Mouse (Mus musculus): ENCODE measurements at regions not wholly inside any gene's neighbourhood (a gene's known extent, or its start where the extent isn't known, plus 50 kb on each side); places are given as distances from the start of the nearest gene placed in this dataset.

DNA sequence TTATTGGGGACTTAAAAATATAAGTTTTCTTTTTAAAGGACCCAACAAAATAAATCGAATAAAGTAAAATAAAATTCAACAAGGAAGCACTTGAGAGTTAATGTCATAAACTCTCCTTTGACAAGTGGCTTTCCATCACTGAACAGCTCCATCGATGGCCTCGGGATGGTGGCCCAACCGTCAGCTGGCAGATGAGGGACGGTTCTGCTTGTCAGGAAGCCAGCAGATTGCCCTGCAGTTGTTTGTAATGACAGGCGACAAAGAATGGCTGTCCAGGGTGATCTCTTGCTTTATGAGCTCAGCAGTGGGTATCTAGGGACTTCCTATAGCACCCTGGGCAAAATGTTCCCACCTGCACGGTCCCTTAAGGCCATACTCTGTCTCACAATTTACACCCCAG is 531.7 kb downstream of the Zfp536 start:
- no peak for DNase-seq

GRCm38 (mm10) chr7:37242476-37242875 is 531.0 kb downstream of the Zfp536 start:
- no peak for DNase-seq

DNA sequence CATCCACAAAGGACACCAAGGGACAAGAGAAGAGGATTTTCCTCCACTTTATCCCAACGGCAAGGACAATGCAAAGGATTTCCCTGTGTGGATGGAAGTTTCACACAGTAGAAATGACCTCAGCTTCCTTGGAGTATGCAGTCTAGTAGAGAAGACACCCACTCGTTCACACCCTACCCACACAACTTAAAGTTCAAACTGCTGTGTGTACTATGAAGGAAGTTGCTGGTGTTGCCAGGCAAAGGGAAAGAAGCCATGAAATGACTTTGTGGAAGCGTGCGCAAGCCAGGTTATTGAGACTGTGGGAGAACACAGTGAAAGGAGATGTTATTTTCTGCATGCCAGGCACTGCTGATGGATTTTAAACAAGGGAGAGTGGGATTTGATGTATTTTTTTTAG is 527.3 kb downstream of the Zfp536 start:
- no peak for DNase-seq

- DNase-seq, result no peak
These were observed 519.0 kb downstream of the Zfp536 start for GRCm38 (mm10) chr7:37254431-37254830.

DNA sequence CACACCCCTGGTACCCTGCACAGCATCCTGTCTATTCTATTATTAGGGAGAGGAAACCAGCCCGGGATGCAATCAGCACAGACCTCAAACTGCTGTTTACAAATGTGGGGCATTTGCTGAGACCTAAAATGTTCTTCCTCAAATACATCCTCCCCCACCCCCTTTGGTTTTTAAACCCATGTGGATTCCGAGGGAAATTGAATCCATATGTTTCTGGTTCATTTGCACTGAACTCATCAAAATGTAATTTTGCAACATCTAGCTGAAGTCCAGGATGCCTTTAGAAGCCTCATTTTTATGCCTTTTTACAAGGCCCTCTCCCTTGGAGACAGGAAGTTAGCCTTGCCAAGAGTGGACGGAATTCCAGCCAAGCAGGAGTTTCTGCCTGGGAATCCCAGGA is 517.6 kb downstream of the Zfp536 start:
- DNase-seq, result peak; percentile 11

- peak; percentile 18 for DNase-seq
These were observed 514.1 kb downstream of the Zfp536 start for GRCm38 (mm10) chr7:37259293-37259692.

DNA sequence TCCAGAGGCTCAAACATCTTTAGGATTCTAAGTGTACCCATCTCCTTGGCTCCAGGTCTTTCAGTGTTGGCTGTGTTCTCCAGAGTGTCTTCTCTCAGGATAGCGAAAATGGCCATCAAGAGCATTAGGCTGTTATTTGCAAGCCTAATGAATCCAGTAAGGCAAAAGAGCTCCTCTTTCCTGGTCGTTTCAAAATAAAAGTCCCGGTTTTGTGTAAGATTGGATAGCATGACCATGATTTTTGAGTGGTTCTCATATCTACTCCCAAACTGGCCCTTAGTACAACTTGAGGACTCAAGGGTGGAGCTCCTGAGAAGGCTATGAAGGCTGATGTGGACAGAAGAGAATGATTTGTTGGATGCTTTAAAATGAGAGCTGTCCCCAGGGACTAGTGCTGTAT is 510.6 kb downstream of the Zfp536 start:
- no peak for DNase-seq

- DNase-seq, result peak; percentile 10
These were observed 506.0 kb downstream of the Zfp536 start for GRCm38 (mm10) chr7:37267404-37267803.

GRCm38 (mm10) chr7:37270841-37271240 is 502.6 kb downstream of the Zfp536 start:
- DNase-seq, result no peak

DNA sequence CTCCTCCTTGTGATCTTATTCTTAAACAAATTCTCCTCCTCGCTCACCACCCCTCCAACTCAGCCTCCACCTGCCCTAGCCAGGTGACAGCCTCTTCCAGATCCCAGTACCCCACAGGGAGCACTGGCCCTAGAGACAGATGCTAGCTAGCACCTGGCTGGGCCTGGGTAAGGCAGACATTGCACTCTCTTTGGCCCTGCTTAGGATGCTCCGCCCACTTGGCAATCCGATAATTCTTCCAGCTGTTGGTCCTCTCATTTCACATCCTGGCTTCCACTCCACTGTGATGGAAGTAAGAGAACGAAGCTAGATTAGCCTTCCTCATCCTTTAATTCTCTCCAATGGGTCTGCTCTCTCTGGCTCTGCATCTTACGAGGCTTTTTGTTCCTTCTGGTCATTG is 483.4 kb downstream of the Zfp536 start:
- peak; percentile 28 for DNase-seq

GRCm38 (mm10) chr7:37290493-37291045 is 482.9 kb downstream of the Zfp536 start:
- no peak for DNase-seq

DNA sequence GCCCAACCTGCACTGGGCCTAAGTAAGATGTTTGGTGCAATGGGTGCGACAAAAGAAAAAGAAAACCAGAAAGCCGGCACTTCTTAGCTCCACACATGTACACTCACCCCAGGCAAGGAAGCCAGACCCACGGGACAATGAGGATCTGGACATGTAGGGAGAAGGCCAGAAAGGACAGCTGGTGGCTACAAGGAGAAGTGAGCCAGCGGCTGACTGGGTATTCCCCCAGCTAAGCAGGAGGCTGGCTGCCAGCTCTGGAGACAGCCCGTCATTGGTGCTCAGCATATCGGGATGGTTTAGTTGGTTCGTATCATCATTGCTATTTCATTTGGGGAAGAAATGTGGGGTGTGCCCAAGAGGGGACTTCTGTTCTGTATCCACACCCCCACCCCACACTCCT is 481.7 kb downstream of the Zfp536 start:
- DNase-seq, result no peak

GRCm38 (mm10) chr7:37292554-37292953 is 480.9 kb downstream of the Zfp536 start:
- DNase-seq, result no peak

- no peak for DNase-seq
These were observed 474.6 kb downstream of the Zfp536 start for GRCm38 (mm10) chr7:37298888-37299287.

DNA sequence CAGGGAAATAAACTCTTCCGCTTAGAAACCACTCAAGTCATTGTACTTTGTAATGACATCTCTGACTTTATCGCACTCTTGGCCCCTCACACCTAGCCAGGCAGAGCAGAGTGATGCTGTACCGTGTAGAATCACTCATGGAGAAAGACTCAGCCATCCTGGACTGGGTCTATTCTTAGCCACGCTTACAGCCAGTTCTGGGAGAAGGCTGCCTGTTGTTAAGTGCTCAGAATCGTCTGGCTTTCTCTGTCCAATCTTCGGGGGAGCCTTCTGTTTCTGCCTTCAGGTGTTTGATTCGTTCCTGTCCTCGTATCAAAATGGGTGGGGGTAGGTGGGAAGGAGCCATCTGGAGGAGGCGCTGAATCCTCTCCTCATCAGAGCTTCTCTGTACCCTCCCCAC is 468.0 kb downstream of the Zfp536 start:
- no peak for DNase-seq

- DNase-seq, result no peak
These were observed 466.2 kb downstream of the Zfp536 start for GRCm38 (mm10) chr7:37307191-37307590.

DNA sequence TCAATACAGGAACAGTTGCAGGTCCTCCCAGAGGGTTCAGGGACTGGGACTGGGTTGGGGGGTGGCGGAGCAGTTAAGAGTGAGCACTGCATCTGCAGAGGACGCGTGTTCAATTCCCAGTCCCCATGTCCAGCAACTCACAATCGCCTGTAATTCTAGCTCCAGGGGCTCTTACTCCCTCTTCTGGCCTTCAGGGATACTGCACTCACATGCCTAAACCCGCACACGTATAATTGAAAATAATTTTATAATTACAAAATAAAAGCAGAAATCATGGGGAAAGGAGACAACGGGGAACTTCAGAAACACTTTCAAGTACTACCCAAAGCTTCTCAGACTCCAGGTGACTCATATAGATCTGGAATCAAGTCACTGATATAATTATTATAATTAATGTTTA is 448.8 kb downstream of the Zfp536 start:
- DNase-seq, result no peak

DNA sequence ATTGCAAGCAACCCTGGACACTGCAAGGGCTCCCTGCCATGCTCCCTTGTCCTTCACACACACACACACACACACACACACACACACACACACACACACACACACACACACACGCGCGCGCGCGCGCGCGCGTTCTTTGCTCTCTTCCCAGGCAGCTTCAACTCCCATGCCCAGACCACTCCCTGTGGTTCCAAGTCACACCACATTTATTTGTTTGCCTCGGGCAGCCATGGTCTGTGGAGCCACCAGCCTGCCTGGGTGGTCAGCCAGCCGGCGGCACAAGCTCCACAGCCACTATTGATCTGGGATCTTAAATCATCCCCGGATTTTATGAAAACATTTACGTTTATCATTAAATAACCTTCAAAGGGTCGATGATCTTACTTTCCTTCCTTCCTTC is 440.0 kb downstream of the Zfp536 start:
- DNase-seq, result no peak

GRCm38 (mm10) chr7:37335212-37335611 is 438.2 kb downstream of the Zfp536 start:
- DNase-seq, result no peak

DNA sequence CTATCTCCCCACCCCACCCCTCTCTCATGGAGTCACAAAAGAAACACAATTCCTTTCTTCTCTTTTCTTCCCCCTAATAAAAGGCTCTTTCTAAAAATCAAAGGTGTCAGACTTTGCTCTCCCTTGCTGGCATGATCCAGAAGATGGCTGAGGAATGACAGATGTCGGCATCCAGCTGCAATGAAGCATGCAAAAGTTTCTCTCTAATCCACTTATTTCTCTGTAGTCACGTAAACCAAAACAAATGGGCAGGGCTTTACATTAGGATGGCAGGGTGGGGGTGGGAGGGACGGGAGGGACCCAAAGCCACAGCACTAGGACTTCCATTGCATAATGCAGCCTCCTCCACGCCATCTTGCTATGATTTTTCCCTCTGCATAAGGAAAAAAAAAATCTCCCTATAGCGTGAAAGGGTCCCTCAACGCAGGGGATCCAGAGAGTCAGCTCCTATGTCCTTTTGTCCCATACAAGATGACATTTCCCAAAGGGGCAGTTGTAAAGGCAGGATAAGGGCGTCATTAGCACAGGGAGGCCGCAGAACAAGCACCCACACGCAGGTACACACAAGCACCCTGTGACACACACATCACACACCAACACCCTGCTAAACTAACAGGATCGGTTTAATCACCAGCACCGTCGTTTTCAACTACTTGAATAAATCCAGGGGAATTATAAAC is 437.1 kb downstream of the Zfp536 start:
- no peak for DNase-seq

DNA sequence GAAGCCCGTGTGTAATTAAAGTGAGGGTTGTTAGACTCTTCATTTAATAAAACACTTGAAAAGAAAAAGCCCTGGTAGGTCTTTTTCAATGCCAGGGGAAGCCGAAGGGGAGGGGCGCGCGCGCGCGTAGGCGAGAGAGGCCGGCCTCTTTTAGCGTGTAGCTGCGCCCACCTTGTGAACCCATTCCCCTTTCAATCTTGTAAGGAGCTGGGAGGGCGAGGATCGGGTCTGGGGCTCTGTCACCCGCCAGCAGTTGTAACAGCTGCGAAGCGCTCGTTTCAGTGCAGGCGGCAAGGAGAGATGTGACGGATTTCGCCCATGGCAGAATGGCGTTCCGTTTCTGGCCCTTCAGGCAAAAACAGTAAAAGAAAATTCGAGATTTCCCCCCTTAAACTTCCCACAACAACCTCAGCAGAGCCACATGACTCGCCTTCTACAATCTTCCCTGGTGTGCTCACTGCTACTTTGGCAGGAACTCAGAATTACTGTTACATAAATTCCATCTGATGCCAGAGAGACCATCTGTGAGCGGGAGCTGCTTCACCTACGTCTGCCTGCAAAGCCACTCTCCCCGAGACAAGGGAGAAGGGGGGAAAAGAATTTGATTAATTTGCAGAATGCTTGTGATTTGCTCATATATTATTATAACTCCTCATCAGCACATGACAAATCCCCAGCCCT is 436.4 kb downstream of the Zfp536 start:
- DNase-seq, result no peak

DNA sequence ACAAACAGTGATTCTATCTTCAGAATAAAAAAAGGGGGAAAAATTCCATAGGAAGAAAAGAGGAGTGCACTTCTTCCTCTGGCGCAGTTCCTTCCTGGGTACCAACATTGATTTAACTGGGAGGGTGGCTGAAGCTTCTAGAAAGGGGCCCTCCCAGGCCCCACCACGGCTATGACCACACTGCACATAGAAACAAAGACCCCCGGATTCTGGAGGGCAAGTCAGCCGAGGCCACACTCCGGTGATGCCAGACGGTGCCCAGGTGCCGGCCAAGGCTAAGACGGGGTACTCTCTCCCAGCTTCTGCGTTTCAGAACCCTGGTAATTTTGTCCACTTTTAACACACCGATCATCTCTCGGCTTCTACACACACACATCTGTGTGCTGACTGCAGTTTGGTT is 435.8 kb downstream of the Zfp536 start:
- DNase-seq, result no peak

GRCm38 (mm10) chr7:37338067-37338501 is 435.4 kb downstream of the Zfp536 start:
- no peak for DNase-seq

GRCm38 (mm10) chr7:37342613-37343012 is 430.8 kb downstream of the Zfp536 start:
- no peak for DNase-seq

Measured in kidney, postnatal 10 days (tissue).